Comparison of ENCODE assay signal across 10 mouse cellular contexts in the genomic region with DNA sequence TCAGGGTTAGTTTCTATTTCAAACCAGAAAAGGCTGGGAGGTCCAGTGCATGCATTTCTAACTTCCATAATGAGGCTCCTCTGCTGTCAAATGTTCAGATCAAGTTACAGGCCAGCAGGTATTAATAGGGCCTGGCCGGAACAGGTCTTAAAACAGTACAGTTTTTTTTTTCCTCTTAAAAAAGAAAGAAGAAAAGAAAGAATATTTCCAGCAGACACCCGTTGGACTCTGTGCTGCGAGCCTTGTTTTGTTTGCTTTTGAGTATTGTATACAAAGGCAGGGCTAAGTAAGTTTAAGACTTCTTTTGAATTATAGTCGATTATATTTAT. TPM values are rescaled to one million over a fixed set of nuclear protein-coding genes. Genes with fewer than 3 reads are reported as not detected.
DNase-seq lines count a peak whose midpoint lies in the region; ATAC-seq and TF ChIP-seq lines count a peak whose summit lies in the region.
"Had no signal": no experiment of that assay in that cellular context is flagged by ENCODE, and none has a peak within 500 bp of the region (broad histone marks: within the 10 kb centered on the region; RNA-seq: fewer than 3 reads in every experiment).

No protein-coding gene starts in this region.

- intact Hi-C loops in heart, postnatal 25 days (cut with DNase I) = loop anchor here (5.0 kb wide), 1 partner anchor 84 kb away; the partner anchor contains the start of gene Pomt1
- intact Hi-C loops in left cerebral cortex, postnatal 10 days (cut with DNase I) = loop anchor here (5.0 kb wide), 1 partner anchor 39 kb away; no protein-coding TSS in a partner anchor

- 32% methylated on average over 4 of the region's 4 CpGs for WGBS in heart, embryonic 13.5 days
- WGBS in hindbrain, embryonic 12.5 days = 23% methylated on average over 4 of the region's 4 CpGs
- WGBS in midbrain, embryonic 10.5 days = 45% methylated on average over 4 of the region's 4 CpGs

- H3K36me3 ChIP-seq in heart, embryonic 13.5 days = no peaks in the 10 kb centered on the region
- no peaks in the 10 kb centered on the region for H3K36me3 ChIP-seq in ES-E14 (ENCODE audit: control insufficient read depth, insufficient read depth, low read length, poor library complexity, severe bottlenecking)
- no peaks in the 10 kb centered on the region for H3K36me3 ChIP-seq in hindbrain, embryonic 12.5 days
- peaks cover 4% of the 10 kb centered on the region; the same call in 1 of the 2 replicates for H3K36me3 ChIP-seq in midbrain, embryonic 10.5 days

- no peaks in the 10 kb centered on the region for H3K9me3 ChIP-seq in heart, embryonic 13.5 days
- H3K9me3 ChIP-seq in ES-E14 (ENCODE audit: control insufficient read depth, insufficient read depth, low read depth, low read length) = no peaks in the 10 kb centered on the region
- H3K9me3 ChIP-seq in hindbrain, embryonic 12.5 days (replicated peaks) = no peaks in the 10 kb centered on the region
- H3K9me3 ChIP-seq in midbrain, embryonic 10.5 days (replicated peaks) = no peaks in the 10 kb centered on the region

- H3K4me1 ChIP-seq in heart, embryonic 13.5 days = peaks cover 75% of the 10 kb centered on the region
- peaks cover 11 to 34% of the 10 kb centered on the region in 2 experiments for H3K4me1 ChIP-seq in ES-E14 (ENCODE audit: control insufficient read depth in 2 of 2, insufficient read depth in 2 of 2, low read length in 2 of 2, poor library complexity in 1 of 2)
- H3K4me1 ChIP-seq in hindbrain, embryonic 12.5 days = peaks cover 73% of the 10 kb centered on the region
- peaks cover 80% of the 10 kb centered on the region for H3K4me1 ChIP-seq in midbrain, embryonic 10.5 days

- no peak for DNase-seq in heart, postnatal 25 days (ENCODE audit: low spot score)
- DNase-seq in ES-E14 (ENCODE audit: low read depth, low spot score) (no peak), adipocyte (ENCODE audit: low spot score) (no peak)
- DNase-seq in midbrain, embryonic 10.5 days (ENCODE audit: low spot score) = no peak
- DNase-seq in urinary bladder, postnatal 36 days (ENCODE audit: low spot score in 2 of 2) = no peak
- DNase-seq in left cerebral cortex, postnatal 10 days (ENCODE audit: extremely low spot score in 1 of 2, low spot score in 2 of 2) = no peak
- DNase-seq: gastrocnemius, postnatal 36 days had no signal

- peak overlapping the region; percentile 97 for H3K27ac ChIP-seq in heart, embryonic 13.5 days (replicated peaks)
- H3K27ac ChIP-seq in ES-E14 (ENCODE audit: insufficient read depth, low read depth, low read length, poor library complexity, severe bottlenecking) = peak overlapping the region; percentile 35; the same call in 1 of the 2 replicates
- H3K27ac ChIP-seq in hindbrain, embryonic 12.5 days = peak overlapping the region; percentile 99
- H3K27ac ChIP-seq in midbrain, embryonic 10.5 days (replicated peaks) = peak overlapping the region; percentile 100

- peak overlapping the region; percentile 75 for H3K4me3 ChIP-seq in heart, embryonic 13.5 days
- H3K4me3 ChIP-seq in ES-E14 (ENCODE audit: insufficient read depth in 1 of 2, low read depth in 1 of 2, low read length in 2 of 2, poor library complexity in 1 of 2, severe bottlenecking in 1 of 2) = peak overlapping the region in 1 of 2 experiments; percentile 16; a peak in 2 of 4 replicates
- peak overlapping the region; percentile 97 for H3K4me3 ChIP-seq in hindbrain, embryonic 12.5 days
- H3K4me3 ChIP-seq in midbrain, embryonic 10.5 days = peak overlapping the region; percentile 96

- no peak for ATAC-seq in heart, embryonic 13.5 days (ENCODE audit: extremely low read depth, insufficient number of reproducible peaks, low FRiP score, low TSS enrichment)
- no peak for ATAC-seq in hindbrain, embryonic 12.5 days (ENCODE audit: low FRiP score)

- H3K27me3 ChIP-seq in heart, embryonic 13.5 days (replicated peaks) = no peaks in the 10 kb centered on the region
- H3K27me3 ChIP-seq in hindbrain, embryonic 12.5 days = no peaks in the 10 kb centered on the region
- no peaks in the 10 kb centered on the region for H3K27me3 ChIP-seq in midbrain, embryonic 10.5 days (ENCODE audit: low read depth, poor library complexity, severe bottlenecking)

- H3K4me2 ChIP-seq in heart, embryonic 13.5 days = peak overlapping the region; percentile 89
- H3K4me2 ChIP-seq in hindbrain, embryonic 12.5 days (replicated peaks) = peak overlapping the region; percentile 99

- in situ Hi-C loops in ES-E14 (cut with MboI; ENCODE audit: low sequenced_read_pairs in 2 of 2, unreplicated experiment in 2 of 2) = no loop called here

- H3K9ac ChIP-seq in heart, embryonic 13.5 days = peak overlapping the region; percentile 96
- H3K9ac ChIP-seq in ES-E14 (ENCODE audit: insufficient read depth, low read depth, low read length, poor library complexity, severe bottlenecking) = no peak overlapping the region
- H3K9ac ChIP-seq in hindbrain, embryonic 12.5 days = peak overlapping the region; percentile 100

TF ChIP-seq in ES-E14, 5 proteins besides CTCF, POLR2A, EP300 and RAD21:
- TF ChIP-seq CHD2 (IDR thresholded peaks at IDR 0.05; ENCODE audit: low read depth, low read length) (no peak), HCFC1 (IDR thresholded peaks at IDR 0.05; ENCODE audit: borderline replicate concordance, insufficient read depth, low read length) (no peak), ZNF384 (IDR thresholded peaks at IDR 0.05; ENCODE audit: low read depth, low read length) (no peak), MAFK (IDR thresholded peaks at IDR 0.05; ENCODE audit: insufficient read depth, low read depth, low read length) (no peak), ZC3H11A (IDR thresholded peaks at IDR 0.05; ENCODE audit: borderline replicate concordance, low read depth, low read length) (no peak)

RNA-seq across cellular contexts. Expression of gene Prrc2b, which starts 2.9 kb away (rescaled TPM):
- polyA plus RNA-seq in heart, embryonic 13.5 days (2015; fragmentation: Nextera tagmentation; extraction: Ambion mirVana) = 24.5 and 25.1 TPM in 2 replicates
- total RNA-seq in heart, postnatal 25 days (2021) = 10 to 100 TPM; 79.0 to 89.8 TPM
- 75.1 and 88.5 TPM in 2 replicates for total RNA-seq in ES-E14 (2012; rRNA removed)
- polyA plus RNA-seq in hindbrain, embryonic 12.5 days (2016; fragmentation: Nextera tagmentation; extraction: Ambion mirVana) = 111 and 114 TPM in 2 replicates
- 41.5 and 57.6 TPM in 2 replicates for polyA plus RNA-seq in midbrain, embryonic 10.5 days (2016; fragmentation: Nextera tagmentation; extraction: Ambion mirVana)
- 100 to 1,000 TPM; 274 to 285 TPM for total RNA-seq in left cerebral cortex, postnatal 10 days (2021)

RNA-seq across cellular contexts. Expression of gene Plpp7, which starts 58.4 kb away (rescaled TPM):
- polyA plus RNA-seq in heart, embryonic 13.5 days (2015; fragmentation: Nextera tagmentation; extraction: Ambion mirVana) = 13.9 and 14.2 TPM in 2 replicates
- 10 to 100 TPM; 31.8 to 33.7 TPM for total RNA-seq in heart, postnatal 25 days (2021)
- total RNA-seq in ES-E14 (2012; rRNA removed) = 1.4 and 4.3 TPM in 2 replicates
- 11.1 and 11.5 TPM in 2 replicates for polyA plus RNA-seq in hindbrain, embryonic 12.5 days (2016; fragmentation: Nextera tagmentation; extraction: Ambion mirVana)
- polyA plus RNA-seq in midbrain, embryonic 10.5 days (2016; fragmentation: Nextera tagmentation; extraction: Ambion mirVana) = 7.1 and 7.8 TPM in 2 replicates
- 10 to 100 TPM; 18.7 to 22.9 TPM for total RNA-seq in left cerebral cortex, postnatal 10 days (2021)
- total RNA-seq: neutrophil, adult 5-6 weeks had no signal

Comparison
In these comparisons a context has a peak if more than half of its experiments do, and no peak if none do; other contexts are left out.
1. H3K27ac ChIP-seq: peak in every context shown above with its lines; median percentile 100 in midbrain, embryonic 10.5 days; 99 in hindbrain, embryonic 12.5 days; 97 in heart, embryonic 13.5 days; 35 in ES-E14.